Mouse (Mus musculus) stomach, embryonic 16.5 days (tissue): ENCODE data around the gene Rbms1. TPM values are rescaled to one million over a fixed set of nuclear protein-coding genes. Genes with fewer than 3 reads are reported as not detected.
A peak's percentile ranks its signal among the peaks of the same experiment; 100 is the strongest.

Experiments
- ATAC-seq: fragments of 200-750 bp; cut with Nextera tagmentation; 2 replicates; pipeline ENCODE4 v1.8.0; 2017; ENCODE audit warnings: moderate number of reproducible peaks, moderate TSS enrichment; ENCODE audit not compliant: insufficient read depth, low FRiP score
- H3K27ac ChIP-seq: fragments of 300-500 bp; sonication (generic); 2 replicates; pipeline ENCODE4 v1.5.1; 2014; ENCODE audit warnings: low read length
- H3K27me3 ChIP-seq: fragments of 300-500 bp; sonication (generic); 2 replicates; pipeline ENCODE4 v1.6.1; 2014; ENCODE audit warnings: low read length, control low read depth, mixed read lengths; ENCODE audit not compliant: control insufficient read depth, insufficient read depth
- H3K36me3 ChIP-seq: fragments of 300-500 bp; sonication (generic); 2 replicates; pipeline ENCODE4 v1.6.1; 2014; ENCODE audit warnings: low read length; ENCODE audit not compliant: control insufficient read depth, insufficient read depth
- H3K4me1 ChIP-seq: fragments of 300-500 bp; sonication (generic); 2 replicates; pipeline ENCODE4 v1.6.1; 2014; ENCODE audit warnings: low read length, control low read depth, mixed read lengths; ENCODE audit not compliant: control insufficient read depth, insufficient read depth
- H3K4me2 ChIP-seq: fragments of 300-500 bp; sonication (generic); 2 replicates; pipeline ENCODE4 v1.6.1; 2014; ENCODE audit warnings: low read depth, low read length, mixed read lengths
- H3K4me3 ChIP-seq: fragments of 300-500 bp; sonication (generic); replicated peaks from 2 replicates; pipeline ENCODE4 v1.5.1; 2014; ENCODE audit warnings: mild to moderate bottlenecking, low read length
- H3K9ac ChIP-seq: fragments of 300-500 bp; sonication (generic); 2 replicates; pipeline ENCODE4 v1.6.1; 2014; ENCODE audit warnings: low read length
- H3K9me3 ChIP-seq: fragments of 300-500 bp; sonication (generic); replicated peaks from 2 replicates; pipeline ENCODE4 v1.6.1; 2016; ENCODE audit warnings: low read length, control low read depth; ENCODE audit not compliant: control insufficient read depth
- WGBS: fragments of 180-500 bp; shearing (Covaris S2); extraction: QIAGEN DNeasy Blood & Tissue Kit; methylation state at CpG from one replicate; pipeline ENCODE4 v1.1.7; 2014; 5-methylcytosine and 5-hydroxymethylcytosine counted together
- polyA plus RNA-seq: library from polyadenylated mRNA; unstranded; fragments of >200 nt; fragmentation: Nextera tagmentation; extraction: Ambion mirVana; gene quantifications from 2 replicates; pipeline ENCODE4 v1.2.1, GENCODE M21; 2015

Gene Rbms1
- polyA plus RNA-seq, 1 experiment from 2014 or later = 110 TPM

DNA sequence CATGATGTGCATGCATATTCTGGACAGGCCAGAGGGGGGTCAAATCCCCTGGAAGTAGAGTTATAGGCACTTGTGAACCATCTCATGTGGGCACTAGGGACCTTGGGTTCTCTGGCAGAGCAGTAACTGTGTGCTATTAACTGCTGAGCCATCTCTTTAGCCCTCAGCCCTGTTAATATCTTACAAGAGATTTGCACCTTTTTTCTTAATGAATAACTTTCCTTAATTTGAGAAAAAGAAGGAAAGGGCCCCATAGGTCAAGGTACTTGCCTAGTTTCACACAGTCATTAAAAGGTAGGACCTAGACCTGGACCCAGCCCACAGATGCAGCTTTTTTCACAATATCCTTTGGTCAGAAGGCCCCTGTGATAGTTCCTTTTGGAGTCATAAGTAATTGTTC is 246.4 kb downstream of the Rbms1 start:
- peaks cover 12% of the 10 kb centered on the region; the same call in 1 of the 2 replicates for H3K4me1 ChIP-seq

GRCm38 (mm10) chr2:60715771-60716170 is 247.2 kb downstream of the Rbms1 start:
- no peaks in the 10 kb centered on the region for H3K9me3 ChIP-seq
- 72% methylated on average over 13 of the region's 13 CpGs for WGBS
- no peak overlapping the region for H3K4me2 ChIP-seq
- no peaks in the 10 kb centered on the region for H3K27me3 ChIP-seq
- H3K4me1 ChIP-seq = peaks cover 12% of the 10 kb centered on the region; the same call in 1 of the 2 replicates
- H3K9ac ChIP-seq = no peak overlapping the region
- ATAC-seq = no peak
- no peak overlapping the region for H3K4me3 ChIP-seq
- no peaks in the 10 kb centered on the region for H3K36me3 ChIP-seq
- no peak overlapping the region for H3K27ac ChIP-seq

More for the DNA sequence above, 246.4 kb downstream of the Rbms1 start:
- Histone ChIP-seq H3K27me3 (no peaks in the 10 kb centered on the region), H3K27ac (no peak overlapping the region), H3K36me3 (no peaks in the 10 kb centered on the region), H3K4me2 (no peak overlapping the region), H3K9me3 (no peaks in the 10 kb centered on the region), H3K9ac (no peak overlapping the region), H3K4me3 (no peak overlapping the region)
- ATAC-seq = no peak

DNA sequence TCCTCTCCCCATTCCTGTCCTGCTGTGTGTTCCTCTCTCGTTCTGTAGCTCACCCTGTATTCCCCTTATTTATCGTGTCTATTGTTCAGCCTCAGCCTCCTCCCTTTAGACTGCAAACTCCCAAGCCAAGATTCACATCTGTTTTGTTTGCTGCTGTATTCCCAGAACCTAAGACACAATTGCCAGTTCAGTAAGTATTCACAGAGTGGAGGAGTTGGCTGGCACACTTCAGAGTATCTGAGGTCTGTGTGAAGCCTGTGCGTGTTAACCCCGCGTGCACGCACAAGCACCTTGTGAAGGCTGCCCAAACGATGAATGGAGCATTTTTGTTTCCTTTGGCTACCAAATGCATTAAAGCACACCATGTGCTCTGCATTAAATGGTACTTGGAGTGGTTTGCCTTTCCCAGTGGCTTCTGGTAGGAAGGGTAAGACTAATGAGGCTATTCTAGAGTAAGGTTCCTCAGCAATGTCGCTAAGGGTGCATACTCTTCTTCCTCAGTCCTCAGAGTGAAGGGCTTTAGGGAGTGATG is 248.0 kb downstream of the Rbms1 start:
- no peaks in the 10 kb centered on the region for H3K36me3 ChIP-seq
- no peaks in the 10 kb centered on the region for H3K9me3 ChIP-seq
- H3K4me1 ChIP-seq = peaks cover 12% of the 10 kb centered on the region; the same call in 1 of the 2 replicates
- ATAC-seq = no peak
- 59% methylated on average over 8 of the region's 8 CpGs for WGBS
- H3K4me3 ChIP-seq = no peak overlapping the region
- no peaks in the 10 kb centered on the region for H3K27me3 ChIP-seq
- no peak overlapping the region for H3K27ac ChIP-seq
- no peak overlapping the region for H3K9ac ChIP-seq
- no peak overlapping the region for H3K4me2 ChIP-seq

DNA sequence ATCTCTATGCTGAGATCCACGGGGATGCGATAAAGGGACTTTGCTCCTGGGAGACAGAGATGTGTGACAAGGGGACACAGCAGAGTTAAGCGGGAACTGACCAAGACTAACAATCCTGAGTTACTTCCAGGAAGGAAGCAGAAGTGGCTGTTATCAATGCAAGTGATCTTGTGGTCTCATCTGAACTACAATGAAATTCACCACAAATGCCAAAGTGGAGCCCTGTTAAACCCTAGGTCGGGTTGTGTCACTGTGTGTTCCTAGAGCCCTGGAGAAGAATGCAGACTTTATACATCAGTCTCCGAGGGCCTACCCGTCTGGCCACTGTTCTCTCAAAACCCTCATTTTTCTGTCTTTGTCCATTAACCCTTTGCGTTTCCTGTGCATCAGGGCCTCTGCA is 248.5 kb downstream of the Rbms1 start:
- Histone ChIP-seq H3K9ac (no peak overlapping the region), H3K36me3 (no peaks in the 10 kb centered on the region), H3K4me2 (no peak overlapping the region), H3K4me3 (no peak overlapping the region), H3K27ac (no peak overlapping the region), H3K4me1 (peaks cover 12% of the 10 kb centered on the region; the same call in 1 of the 2 replicates), H3K9me3 (no peaks in the 10 kb centered on the region), H3K27me3 (no peaks in the 10 kb centered on the region)
- WGBS = 45% methylated on average over 7 of the region's 7 CpGs
- no peak for ATAC-seq

DNA sequence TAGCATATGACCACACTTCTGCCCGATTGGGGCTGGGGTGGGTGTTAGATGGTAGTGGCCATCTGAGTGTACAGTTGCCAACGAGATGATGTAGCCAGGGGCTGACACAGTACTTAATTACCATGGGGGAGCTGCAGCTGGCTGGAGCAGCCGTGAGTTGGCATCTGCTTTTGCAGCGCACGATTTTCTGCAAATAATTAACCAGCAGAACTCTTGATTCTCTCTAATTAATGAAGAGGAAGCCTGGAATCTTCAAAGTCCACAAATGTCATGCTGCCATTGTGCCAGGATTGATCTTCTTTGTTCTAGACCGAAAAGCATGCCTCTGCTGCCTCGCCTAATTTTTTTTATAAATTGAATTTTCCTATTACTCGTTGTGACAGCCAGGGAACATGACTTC is 249.1 kb downstream of the Rbms1 start:
- 39% methylated on average over 8 of the region's 8 CpGs for WGBS
- no peaks in the 10 kb centered on the region for H3K27me3 ChIP-seq
- no peak overlapping the region for H3K9ac ChIP-seq
- ATAC-seq = no peak
- no peak overlapping the region for H3K4me2 ChIP-seq
- no peak overlapping the region for H3K27ac ChIP-seq
- no peak overlapping the region for H3K4me3 ChIP-seq
- H3K4me1 ChIP-seq = peaks cover 12% of the 10 kb centered on the region; the same call in 1 of the 2 replicates
- H3K36me3 ChIP-seq = no peaks in the 10 kb centered on the region
- H3K9me3 ChIP-seq = no peaks in the 10 kb centered on the region

DNA sequence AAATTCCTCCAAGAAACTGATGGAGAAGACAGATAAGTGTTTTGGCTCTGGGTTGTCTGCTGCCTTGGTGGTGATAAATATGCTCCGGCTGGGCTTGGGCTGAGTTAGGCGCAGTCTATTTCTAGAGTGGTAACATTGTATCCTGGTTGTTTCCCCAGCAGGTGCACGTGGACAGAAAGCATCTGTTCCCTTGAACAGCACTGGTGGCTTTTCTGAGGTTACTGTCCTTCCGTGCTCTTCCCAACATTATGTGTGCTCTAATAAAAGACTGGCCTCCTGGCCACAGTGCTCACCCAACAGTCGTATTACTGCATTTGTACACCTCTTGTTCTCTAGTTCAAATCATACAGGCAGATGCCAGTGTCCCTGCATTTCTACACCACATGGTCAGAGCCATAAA is 250.1 kb downstream of the Rbms1 start:
- no peaks in the 10 kb centered on the region for H3K9me3 ChIP-seq
- 82% methylated on average over 5 of the region's 5 CpGs for WGBS
- H3K27ac ChIP-seq = no peak overlapping the region
- no peak for ATAC-seq
- H3K36me3 ChIP-seq = no peaks in the 10 kb centered on the region
- H3K9ac ChIP-seq = no peak overlapping the region
- H3K27me3 ChIP-seq = no peaks in the 10 kb centered on the region
- H3K4me1 ChIP-seq = peaks cover 12% of the 10 kb centered on the region; the same call in 1 of the 2 replicates
- H3K4me3 ChIP-seq = no peak overlapping the region
- H3K4me2 ChIP-seq = no peak overlapping the region

- H3K27ac ChIP-seq = peak overlapping the region; percentile 87
- no peak for ATAC-seq
- no peaks in the 10 kb centered on the region for H3K36me3 ChIP-seq
- H3K4me3 ChIP-seq = no peak overlapping the region
- H3K9ac ChIP-seq = no peak overlapping the region
- H3K4me2 ChIP-seq = no peak overlapping the region
- H3K27me3 ChIP-seq = no peaks in the 10 kb centered on the region
- peaks cover 12% of the 10 kb centered on the region; the same call in 1 of the 2 replicates for H3K4me1 ChIP-seq
- WGBS = 74% methylated on average over 6 of the region's 6 CpGs
- H3K9me3 ChIP-seq = no peaks in the 10 kb centered on the region
These were observed 250.5 kb downstream of the Rbms1 start for GRCm38 (mm10) chr2:60712483-60712882.

- H3K4me3 ChIP-seq = no peak overlapping the region
- no peaks in the 10 kb centered on the region for H3K27me3 ChIP-seq
- peak; percentile 44; the same call in 1 of the 2 replicates for ATAC-seq
- H3K4me2 ChIP-seq = no peak overlapping the region
- H3K4me1 ChIP-seq = peaks cover 12% of the 10 kb centered on the region; the same call in 1 of the 2 replicates
- no peaks in the 10 kb centered on the region for H3K36me3 ChIP-seq
- 71% methylated on average over 7 of the region's 7 CpGs for WGBS
- peak overlapping the region; percentile 87 for H3K27ac ChIP-seq
- H3K9ac ChIP-seq = no peak overlapping the region
- no peaks in the 10 kb centered on the region for H3K9me3 ChIP-seq
These were observed 251.7 kb downstream of the Rbms1 start for GRCm38 (mm10) chr2:60711098-60711880.

DNA sequence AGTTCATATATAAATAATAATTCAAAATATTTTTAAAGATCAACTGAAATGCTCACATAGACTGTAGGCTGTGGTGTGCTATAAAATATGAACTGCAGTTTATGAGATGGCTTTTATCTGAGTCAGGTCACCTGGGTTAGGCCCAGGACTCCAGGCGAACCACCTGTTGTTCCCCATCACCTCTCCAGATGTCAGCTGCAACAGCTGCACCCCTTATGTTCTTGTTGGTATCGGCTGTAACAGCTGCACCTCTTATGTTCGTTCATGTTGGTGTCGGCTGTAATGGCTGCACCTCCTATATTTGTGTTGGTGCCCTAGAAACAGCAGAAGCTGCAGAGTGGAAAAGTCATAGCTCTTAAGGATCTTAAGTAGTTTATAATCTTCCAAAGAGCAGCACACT is 252.7 kb downstream of the Rbms1 start:
- 79% methylated on average over 4 of the region's 4 CpGs for WGBS
- Histone ChIP-seq H3K27ac (peak overlapping the region; percentile 87), H3K36me3 (no peaks in the 10 kb centered on the region)

More for the DNA sequence above, 252.7 kb downstream of the Rbms1 start:
- ATAC-seq = no peak
- Histone ChIP-seq H3K27me3 (no peaks in the 10 kb centered on the region), H3K4me2 (no peak overlapping the region), H3K9me3 (no peaks in the 10 kb centered on the region), H3K4me1 (peaks cover 12% of the 10 kb centered on the region; the same call in 1 of the 2 replicates), H3K9ac (no peak overlapping the region), H3K4me3 (no peak overlapping the region)
